Mouse (Mus musculus): ENCODE results near the gene Isg15. TPM values are rescaled to one million over a fixed set of nuclear protein-coding genes. Genes with fewer than 3 reads are reported as not detected.
"Not testable (repeated sequence)": the region's sequence is repeated elsewhere in the genome, so short reads cannot be mapped to it uniquely, and the experiment has no call there.

Isg15 gene
- polyA plus RNA-seq, 1 experiment from 2014 or later, result 0.29 TPM

DNA sequence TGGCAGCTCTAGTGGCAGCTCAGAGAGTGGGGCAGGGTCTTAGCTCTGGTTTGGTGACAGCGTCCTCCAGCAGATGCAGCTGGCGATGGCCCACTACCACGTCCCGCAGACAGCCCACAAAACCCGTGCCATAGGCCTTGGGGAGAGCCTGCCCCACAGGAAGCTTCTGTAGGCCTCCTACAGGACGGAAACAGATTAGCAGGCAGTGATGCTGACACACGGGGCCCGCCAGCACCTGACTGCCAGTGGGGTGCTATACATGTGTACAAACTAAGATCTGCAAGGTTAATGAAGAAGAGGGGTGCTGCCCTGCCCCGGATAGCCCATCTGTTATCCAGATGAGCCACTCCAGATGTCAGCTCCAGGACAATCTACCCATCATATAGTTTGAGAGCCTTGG lies 34.1 kb downstream of the Isg15 start:
- Histone ChIP-seq H3K36me3 (ENCODE audit: control insufficient read depth, insufficient read depth, low read length) (peaks cover 59% of the 10 kb centered on the region), H3K4me2 (no peak overlapping the region), H3K4me3 (ENCODE audit: low read depth, low read length) (no peak overlapping the region), H3K9ac (ENCODE audit: low read depth, low read length) (no peak overlapping the region), H3K9me3 (replicated peaks; ENCODE audit: control insufficient read depth, low read length) (peaks cover 5% of the 10 kb centered on the region; the same call in 1 of the 2 replicates), H3K27me3 (ENCODE audit: control insufficient read depth, insufficient read depth, low read length) (no peaks in the 10 kb centered on the region), H3K4me1 (ENCODE audit: control insufficient read depth, insufficient read depth, low read length) (no peaks in the 10 kb centered on the region), H3K27ac (ENCODE audit: low read depth, low read length) (no peak overlapping the region)
- no peak for ATAC-seq (replicated peaks; ENCODE audit: insufficient number of reproducible peaks, low FRiP score, low TSS enrichment)
- WGBS (ENCODE audit: insufficient replicate concordance), result 89% methylated on average over 9 of the region's 9 CpGs

GRCm38 (mm10) chr4:156154771-156155170 lies 45.8 kb downstream of the Isg15 start:
- Histone ChIP-seq H3K27me3 (ENCODE audit: control insufficient read depth, insufficient read depth, low read length) (no peaks in the 10 kb centered on the region), H3K9ac (ENCODE audit: low read depth, low read length) (no peak overlapping the region), H3K4me2 (no peak overlapping the region), H3K9me3 (replicated peaks; ENCODE audit: control insufficient read depth, low read length) (peaks cover 7% of the 10 kb centered on the region), H3K4me1 (ENCODE audit: control insufficient read depth, insufficient read depth, low read length) (no peaks in the 10 kb centered on the region), H3K27ac (ENCODE audit: low read depth, low read length) (no peak overlapping the region), H3K36me3 (ENCODE audit: control insufficient read depth, insufficient read depth, low read length) (no peaks in the 10 kb centered on the region), H3K4me3 (ENCODE audit: low read depth, low read length) (no peak overlapping the region)
- 86% methylated on average over 3 of the region's 3 CpGs for WGBS (ENCODE audit: insufficient replicate concordance)
- ATAC-seq (replicated peaks; ENCODE audit: insufficient number of reproducible peaks, low FRiP score, low TSS enrichment), result no peak

DNA sequence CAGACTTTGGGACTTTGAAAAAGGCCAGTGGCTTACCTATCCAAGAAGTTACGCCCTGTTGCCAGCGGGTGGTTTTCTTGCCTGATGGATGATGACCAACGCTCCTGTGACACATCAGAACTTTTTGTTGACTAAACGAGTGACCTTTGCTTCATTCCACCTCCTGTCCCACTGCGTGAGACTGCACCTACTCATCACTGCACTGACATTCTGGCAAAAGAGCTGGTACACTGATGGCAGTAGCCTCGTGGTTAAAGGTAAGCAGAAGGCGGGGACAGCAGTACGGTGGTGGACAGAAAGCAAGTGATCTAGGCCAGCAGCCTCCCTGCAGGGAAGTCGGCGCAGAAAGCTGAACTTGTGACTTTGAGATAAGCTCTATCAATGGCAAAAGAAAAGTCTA lies 49.7 kb downstream of the Isg15 start:
- H3K9ac ChIP-seq (ENCODE audit: low read depth, low read length); H3K27me3 ChIP-seq (ENCODE audit: control insufficient read depth, insufficient read depth, low read length): not testable (repeated sequence)

More for the DNA sequence above, 49.7 kb downstream of the Isg15 start:
- not testable (repeated sequence) for H3K4me1 ChIP-seq (ENCODE audit: control insufficient read depth, insufficient read depth, low read length); H3K4me3 ChIP-seq (ENCODE audit: low read depth, low read length); H3K9me3 ChIP-seq (replicated peaks; ENCODE audit: control insufficient read depth, low read length); ATAC-seq (replicated peaks; ENCODE audit: insufficient number of reproducible peaks, low FRiP score, low TSS enrichment); H3K36me3 ChIP-seq (ENCODE audit: control insufficient read depth, insufficient read depth, low read length); H3K4me2 ChIP-seq; H3K27ac ChIP-seq (ENCODE audit: low read depth, low read length)
- WGBS (ENCODE audit: insufficient replicate concordance), result 73% methylated on average over 10 of the region's 10 CpGs

Small RNA genes lying within 50 kb of the gene (microRNA-seq; reads per million reads assigned to microRNA genes)
- gene Mir7658 (ENCODE audit: borderline number of aligned reads), result 4.8 reads per million, percentile 38 among the genes with 10 or more reads in this experiment

Other genes with a start within 250 kb of the Isg15 start
- gene C1qtnf12, start 238.5 kb downstream of the Isg15 start, polyA plus RNA-seq (2014; fragmentation: Nextera tagmentation; extraction: Ambion mirVana), result 24.6 and 26.9 TPM in 2 replicates
- 10.1 and 11.6 TPM in 2 replicates for gene B3galt6, start 208.2 kb downstream of the Isg15 start, polyA plus RNA-seq (2014; fragmentation: Nextera tagmentation; extraction: Ambion mirVana)
- gene Sdf4, start 207.9 kb downstream of the Isg15 start, polyA plus RNA-seq (2014; fragmentation: Nextera tagmentation; extraction: Ambion mirVana), result 138 and 147 TPM in 2 replicates
- gene Tnfrsf4, start 187.0 kb downstream of the Isg15 start, polyA plus RNA-seq (2014; fragmentation: Nextera tagmentation; extraction: Ambion mirVana), result 0.21 and 0.37 TPM in 2 replicates
- 1.3 and 1.7 TPM in 2 replicates for gene Tnfrsf18, start 174.7 kb downstream of the Isg15 start, polyA plus RNA-seq (2014; fragmentation: Nextera tagmentation; extraction: Ambion mirVana)
- gene Ttll10, start 141.4 kb downstream of the Isg15 start, polyA plus RNA-seq (2014; fragmentation: Nextera tagmentation; extraction: Ambion mirVana), result 0.36 TPM in 1 of 2 replicates, not detected in the other
- gene 9430015G10Rik, start 90.8 kb downstream of the Isg15 start, polyA plus RNA-seq (2014; fragmentation: Nextera tagmentation; extraction: Ambion mirVana), result 23.6 and 26.5 TPM in 2 replicates
- 0.10 TPM in 1 of 2 replicates, not detected in the other for gene Rnf223, start 70.3 kb downstream of the Isg15 start, polyA plus RNA-seq (2014; fragmentation: Nextera tagmentation; extraction: Ambion mirVana)
- 36.7 and 44.8 TPM in 2 replicates for gene Agrn, start 3.3 kb downstream of the Isg15 start, polyA plus RNA-seq (2014; fragmentation: Nextera tagmentation; extraction: Ambion mirVana)
- gene AW011738, start 2.5 kb upstream of the Isg15 start, polyA plus RNA-seq (2014; fragmentation: Nextera tagmentation; extraction: Ambion mirVana), result 0.70 and 1.0 TPM in 2 replicates
- 0.58 and 0.72 TPM in 2 replicates for gene Perm1, start 15.1 kb upstream of the Isg15 start, polyA plus RNA-seq (2014; fragmentation: Nextera tagmentation; extraction: Ambion mirVana)
- gene Plekhn1, start 34.0 kb upstream of the Isg15 start, polyA plus RNA-seq (2014; fragmentation: Nextera tagmentation; extraction: Ambion mirVana), result 8.7 and 12.2 TPM in 2 replicates
- gene Noc2l, start 35.2 kb upstream of the Isg15 start, polyA plus RNA-seq (2014; fragmentation: Nextera tagmentation; extraction: Ambion mirVana), result 47.8 and 50.4 TPM in 2 replicates
- 4.3 TPM in 2 replicates for gene Samd11, start 54.8 kb upstream of the Isg15 start, polyA plus RNA-seq (2014; fragmentation: Nextera tagmentation; extraction: Ambion mirVana)
- gene Vmn2r-ps159, start 130.3 kb upstream of the Isg15 start, polyA plus RNA-seq (2014; fragmentation: Nextera tagmentation; extraction: Ambion mirVana), result not detected in 2 replicates